Mouse (Mus musculus): ENCODE data around the gene Lin7c. TPM values are rescaled to one million over a fixed set of nuclear protein-coding genes. Genes with fewer than 3 reads are reported as not detected.

Gene Lin7c
- polyA plus RNA-seq, 1 experiment from 2014 or later = 17.5 TPM

DNA sequence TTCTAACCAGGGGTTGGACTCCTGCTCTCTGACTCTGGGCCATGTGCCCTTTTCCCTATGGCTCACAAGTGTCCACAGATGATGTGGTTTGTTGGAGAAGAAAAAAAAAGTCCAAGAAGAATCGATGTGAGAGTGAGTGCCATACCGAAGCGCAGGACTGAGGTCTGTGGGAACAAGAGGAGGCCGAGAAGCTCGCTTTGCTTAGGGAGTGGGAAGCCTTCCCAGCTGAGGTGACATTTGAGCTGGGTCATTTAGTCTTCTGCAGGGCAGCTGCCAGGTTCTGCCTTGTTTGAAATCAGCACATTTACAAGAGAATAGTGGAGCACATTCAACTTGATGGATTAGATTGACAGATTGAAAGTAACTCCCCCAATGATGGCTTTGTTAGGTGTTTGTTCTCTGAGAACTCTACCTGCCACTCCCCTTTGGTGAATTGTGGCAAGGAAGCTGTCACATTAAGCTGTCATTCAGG is 51.4 kb downstream of the Lin7c start:
- WGBS (ENCODE audit: insufficient replicate concordance) = 57% methylated on average over 5 of the region's 5 CpGs
- no peak for DNase-seq
- no peak overlapping the region for H3K4me3 ChIP-seq (ENCODE audit: low read depth, low read length)

DNA sequence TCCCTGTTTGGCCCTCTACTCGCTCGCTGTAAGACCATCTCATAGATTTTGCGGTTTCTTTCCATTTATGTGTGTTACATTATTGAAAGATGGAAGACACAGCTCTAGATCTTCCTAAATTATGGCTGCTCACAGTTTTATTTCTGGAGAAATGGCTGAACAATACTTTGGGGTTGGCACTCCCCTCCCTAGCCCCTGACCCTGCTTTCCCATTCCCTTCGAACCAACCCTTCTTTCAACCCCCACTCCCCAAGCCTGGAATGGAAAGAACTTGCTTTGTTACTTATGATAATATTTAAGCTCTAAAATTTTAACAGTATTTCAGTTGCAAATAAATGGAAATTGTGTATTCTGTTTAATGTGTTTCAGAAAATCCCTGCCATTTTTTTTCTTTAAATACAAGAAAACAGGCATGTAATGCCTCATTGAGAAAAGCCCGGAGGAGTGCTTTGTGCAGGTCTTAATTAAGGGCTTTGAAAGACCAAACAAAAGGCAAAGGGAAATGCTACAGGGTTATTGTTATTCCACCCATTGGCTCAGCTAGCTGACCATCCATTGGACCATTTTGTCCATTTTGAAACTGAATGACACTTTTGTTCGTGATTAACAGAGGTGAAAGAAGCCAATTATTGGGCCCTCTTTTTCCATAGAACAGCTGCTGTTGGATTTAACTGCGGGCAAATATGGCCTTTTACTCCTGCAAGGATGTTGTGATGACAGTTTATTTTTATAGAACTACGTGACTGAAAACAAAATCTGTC is 52.3 kb downstream of the Lin7c start:
- WGBS (ENCODE audit: insufficient replicate concordance) = 82% methylated on average over 8 of the region's 8 CpGs
- Histone ChIP-seq H3K4me3 (ENCODE audit: low read depth, low read length) (no peak overlapping the region), H3K9ac (replicated peaks) (no peak overlapping the region), H3K9me3 (ENCODE audit: low read length) (no peaks in the 10 kb centered on the region), H3K4me2 (ENCODE audit: low read depth, low read length) (no peak overlapping the region), H3K27ac (ENCODE audit: low read depth) (no peak overlapping the region), H3K27me3 (ENCODE audit: insufficient read depth, low read length) (no peaks in the 10 kb centered on the region), H3K4me1 (ENCODE audit: insufficient read depth) (no peaks in the 10 kb centered on the region), H3K36me3 (replicated peaks; ENCODE audit: insufficient read depth, low read length) (no peaks in the 10 kb centered on the region)
- TF ChIP-seq CTCF (IDR thresholded peaks at IDR 0.05; ENCODE audit: low read depth) = no peak
- TF ChIP-seq EP300 (IDR thresholded peaks at IDR 0.05; ENCODE audit: low read depth) = no peak
- ATAC-seq = no peak
- no peak for DNase-seq

More for the DNA sequence above, 51.4 kb downstream of the Lin7c start:
- H3K9ac ChIP-seq (replicated peaks) = no peak overlapping the region
- H3K9me3 ChIP-seq (ENCODE audit: low read length) = no peaks in the 10 kb centered on the region
- ATAC-seq = peak; percentile 56
- no peaks in the 10 kb centered on the region for H3K36me3 ChIP-seq (replicated peaks; ENCODE audit: insufficient read depth, low read length)
- no peak overlapping the region for H3K4me2 ChIP-seq (ENCODE audit: low read depth, low read length)
- H3K4me1 ChIP-seq (ENCODE audit: insufficient read depth) = no peaks in the 10 kb centered on the region
- H3K27ac ChIP-seq (ENCODE audit: low read depth) = peak overlapping the region; percentile 8; the same call in 1 of the 2 replicates
- TF ChIP-seq EP300 (IDR thresholded peaks at IDR 0.05; ENCODE audit: low read depth) (no peak), CTCF (IDR thresholded peaks at IDR 0.05; ENCODE audit: low read depth) (no peak)
- H3K27me3 ChIP-seq (ENCODE audit: insufficient read depth, low read length) = no peaks in the 10 kb centered on the region

DNA sequence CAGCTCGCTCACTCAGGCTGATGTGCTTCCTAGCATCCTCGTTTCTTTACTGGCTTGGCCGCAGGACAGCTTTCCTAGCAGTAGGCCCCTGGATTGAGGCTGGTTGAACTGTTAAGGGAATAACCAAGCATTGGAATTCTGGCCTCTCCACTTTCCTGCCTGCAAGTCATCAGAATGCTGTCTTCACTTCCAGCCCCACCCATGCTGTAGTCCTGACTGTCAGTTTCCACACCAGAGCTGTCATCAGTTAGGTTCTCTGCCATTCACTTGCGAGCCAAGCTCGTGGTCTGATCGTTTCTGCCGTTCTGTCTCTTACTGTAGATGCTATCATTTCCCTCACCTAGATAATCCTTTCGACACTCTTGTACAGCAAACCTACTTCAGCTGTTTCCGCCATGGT is 54.3 kb downstream of the Lin7c start:
- Histone ChIP-seq H3K9me3 (ENCODE audit: low read length) (no peaks in the 10 kb centered on the region), H3K36me3 (replicated peaks; ENCODE audit: insufficient read depth, low read length) (no peaks in the 10 kb centered on the region), H3K9ac (replicated peaks) (no peak overlapping the region), H3K27me3 (ENCODE audit: insufficient read depth, low read length) (no peaks in the 10 kb centered on the region), H3K4me3 (ENCODE audit: low read depth, low read length) (no peak overlapping the region), H3K27ac (ENCODE audit: low read depth) (no peak overlapping the region), H3K4me2 (ENCODE audit: low read depth, low read length) (no peak overlapping the region), H3K4me1 (ENCODE audit: insufficient read depth) (no peaks in the 10 kb centered on the region)
- ATAC-seq = no peak
- DNase-seq = no peak
- WGBS (ENCODE audit: insufficient replicate concordance) = 61% methylated on average over 9 of the region's 9 CpGs
- TF ChIP-seq CTCF (IDR thresholded peaks at IDR 0.05; ENCODE audit: low read depth) (no peak), EP300 (IDR thresholded peaks at IDR 0.05; ENCODE audit: low read depth) (no peak)

DNA sequence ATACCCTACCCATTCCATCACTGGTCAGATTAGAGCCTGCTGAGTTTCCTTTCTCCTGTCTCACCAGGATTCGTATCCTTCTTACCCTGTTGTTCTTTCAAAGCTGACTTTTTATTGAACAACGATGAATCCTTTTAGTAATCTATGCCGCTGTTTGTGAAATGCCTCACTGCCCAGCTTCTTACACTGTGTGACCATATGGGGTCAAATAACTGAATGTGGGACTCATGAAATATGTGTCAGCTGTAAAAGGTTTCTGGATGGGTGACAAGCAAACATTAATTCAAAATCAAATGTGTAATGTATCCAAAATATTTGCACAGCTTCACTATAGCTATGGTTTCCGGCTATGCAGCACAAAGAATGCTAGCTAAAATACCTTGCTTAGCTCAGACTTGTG is 54.9 kb downstream of the Lin7c start:
- Histone ChIP-seq H3K27me3 (ENCODE audit: insufficient read depth, low read length) (no peaks in the 10 kb centered on the region), H3K9me3 (ENCODE audit: low read length) (no peaks in the 10 kb centered on the region), H3K36me3 (replicated peaks; ENCODE audit: insufficient read depth, low read length) (no peaks in the 10 kb centered on the region), H3K4me2 (ENCODE audit: low read depth, low read length) (no peak overlapping the region), H3K4me1 (ENCODE audit: insufficient read depth) (0 out of 2 replicates have a peak, but pooled peaks cover 2% of the 10 kb centered on the region), H3K4me3 (ENCODE audit: low read depth, low read length) (no peak overlapping the region), H3K27ac (ENCODE audit: low read depth) (no peak overlapping the region), H3K9ac (replicated peaks) (no peak overlapping the region)
- WGBS (ENCODE audit: insufficient replicate concordance) = 84% methylated on average over 4 of the region's 4 CpGs
- no peak for TF ChIP-seq CTCF (IDR thresholded peaks at IDR 0.05; ENCODE audit: low read depth)
- no peak for TF ChIP-seq EP300 (IDR thresholded peaks at IDR 0.05; ENCODE audit: low read depth)
- DNase-seq (no peak), ATAC-seq (no peak)

DNA sequence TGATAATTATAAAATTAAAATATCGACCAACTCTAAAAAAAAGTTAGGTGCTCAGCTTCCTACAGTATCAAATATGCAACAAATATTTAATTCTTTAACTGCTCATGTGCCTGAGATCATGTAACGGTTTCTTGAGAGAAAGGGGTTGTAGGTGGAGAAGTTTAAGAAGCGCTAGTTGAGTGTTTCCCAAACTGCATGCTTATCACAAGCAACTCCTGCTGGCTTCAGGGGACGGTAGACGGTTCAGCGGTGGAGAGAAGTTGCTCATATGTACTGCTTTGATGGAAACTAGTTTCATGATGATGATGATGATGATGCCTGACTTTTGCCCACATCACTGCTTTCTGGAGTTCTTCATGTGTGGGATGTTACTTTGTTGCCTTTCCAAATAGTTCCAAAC is 55.8 kb downstream of the Lin7c start:
- Histone ChIP-seq H3K4me2 (ENCODE audit: low read depth, low read length) (no peak overlapping the region), H3K4me3 (ENCODE audit: low read depth, low read length) (no peak overlapping the region), H3K4me1 (ENCODE audit: insufficient read depth) (peaks cover 4% of the 10 kb centered on the region; the same call in 1 of the 2 replicates), H3K9ac (replicated peaks) (no peak overlapping the region), H3K36me3 (replicated peaks; ENCODE audit: insufficient read depth, low read length) (no peaks in the 10 kb centered on the region), H3K27ac (ENCODE audit: low read depth) (no peak overlapping the region), H3K9me3 (ENCODE audit: low read length) (no peaks in the 10 kb centered on the region), H3K27me3 (ENCODE audit: insufficient read depth, low read length) (no peaks in the 10 kb centered on the region)
- DNase-seq (no peak), ATAC-seq (no peak)
- 80% methylated on average over 6 of the region's 6 CpGs for WGBS (ENCODE audit: insufficient replicate concordance)
- TF ChIP-seq CTCF (IDR thresholded peaks at IDR 0.05; ENCODE audit: low read depth) (no peak), EP300 (IDR thresholded peaks at IDR 0.05; ENCODE audit: low read depth) (no peak)

DNA sequence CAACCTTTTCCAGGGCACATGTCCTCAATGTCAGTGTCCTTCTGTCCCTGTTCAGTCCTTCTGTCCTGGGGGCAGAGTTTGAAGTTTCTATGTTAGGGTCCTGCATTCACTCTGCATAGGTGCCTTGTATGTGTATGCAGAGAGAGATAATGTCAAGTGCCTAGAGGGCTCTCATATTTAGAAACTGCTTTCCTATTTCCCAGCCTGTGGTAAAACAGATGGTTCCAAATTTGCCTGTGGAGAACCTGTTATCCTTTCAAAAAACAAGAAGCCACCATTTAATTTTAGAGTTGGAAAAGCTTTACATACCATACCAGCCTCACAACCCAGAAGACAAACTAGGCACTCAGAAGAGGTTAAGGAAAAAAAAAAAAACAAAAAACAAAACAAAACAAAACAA is 58.9 kb downstream of the Lin7c start:
- Histone ChIP-seq H3K4me3 (ENCODE audit: low read depth, low read length) (no peak overlapping the region), H3K4me1 (ENCODE audit: insufficient read depth) (peaks cover 17% of the 10 kb centered on the region), H3K36me3 (replicated peaks; ENCODE audit: insufficient read depth, low read length) (no peaks in the 10 kb centered on the region), H3K27ac (ENCODE audit: low read depth) (no peak overlapping the region), H3K9me3 (ENCODE audit: low read length) (no peaks in the 10 kb centered on the region), H3K27me3 (ENCODE audit: insufficient read depth, low read length) (no peaks in the 10 kb centered on the region), H3K4me2 (ENCODE audit: low read depth, low read length) (no peak overlapping the region), H3K9ac (replicated peaks) (no peak overlapping the region)
- ATAC-seq (no peak), DNase-seq (no peak)
- TF ChIP-seq EP300 (IDR thresholded peaks at IDR 0.05; ENCODE audit: low read depth) (no peak), CTCF (IDR thresholded peaks at IDR 0.05; ENCODE audit: low read depth) (no peak)
